8 mouse cellular contexts compared by ENCODE assay signal in the genomic region with DNA sequence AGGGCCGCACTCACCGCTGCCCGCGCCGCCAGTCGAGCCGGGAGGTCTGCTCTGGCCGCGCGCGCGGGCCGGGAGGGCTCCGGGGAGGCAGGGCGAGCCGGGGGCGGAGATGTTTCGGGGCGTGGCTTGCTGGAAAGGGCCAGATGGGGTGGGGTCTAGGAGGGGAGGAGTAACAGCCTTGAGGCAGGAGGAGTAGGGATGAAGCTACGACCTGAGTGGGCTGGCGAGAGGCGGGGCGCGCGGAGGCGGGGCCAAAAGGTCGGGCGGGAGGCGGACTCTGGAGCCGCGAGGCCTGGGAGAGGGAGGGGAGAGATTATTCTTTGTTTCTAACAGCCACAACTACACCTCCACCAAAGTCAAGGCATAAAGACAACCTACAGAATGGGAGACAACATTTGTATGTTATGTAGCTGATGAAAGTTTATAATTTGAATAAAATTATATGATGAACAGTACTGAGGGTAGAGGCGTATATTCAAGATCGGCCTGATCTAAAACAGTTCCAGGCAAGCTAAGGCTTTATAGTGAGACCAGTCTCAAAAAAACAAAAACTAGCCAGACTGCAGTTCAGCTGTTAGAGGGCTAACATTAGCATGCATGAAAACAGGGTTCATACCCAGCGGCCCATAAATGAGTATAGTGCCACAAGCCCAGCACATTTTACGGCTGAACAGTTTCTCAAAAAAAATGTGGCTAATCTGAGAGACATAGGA.
DNase-seq lines count a peak whose midpoint lies in the region; ATAC-seq lines count a peak whose summit lies in the region.

No protein-coding gene starts in this region.

- peak overlapping the region; percentile 73 for H3K4me2 ChIP-seq in intestine, embryonic 15.5 days (replicated peaks)
- peak overlapping the region; percentile 88 for H3K4me2 ChIP-seq in midbrain, embryonic 11.5 days

- WGBS in intestine, embryonic 15.5 days: 7% methylated on average over 35 of the region's 35 CpGs
- WGBS in midbrain, embryonic 11.5 days: 8% methylated on average over 35 of the region's 35 CpGs

- H3K9ac ChIP-seq in intestine, embryonic 15.5 days: peak overlapping the region; percentile 91
- peak overlapping the region; percentile 83 for H3K9ac ChIP-seq in midbrain, embryonic 11.5 days (ENCODE audit: low read length)

- H3K27ac ChIP-seq in intestine, embryonic 15.5 days: peak overlapping the region; percentile 92
- H3K27ac ChIP-seq in midbrain, embryonic 11.5 days (ENCODE audit: low read depth, low read length): peak overlapping the region; percentile 40; the same call in 1 of the 2 replicates

- H3K4me3 ChIP-seq in intestine, embryonic 15.5 days (replicated peaks): peak overlapping the region; percentile 87
- H3K4me3 ChIP-seq in midbrain, embryonic 11.5 days (ENCODE audit: low read depth, low read length): peak overlapping the region; percentile 71

- DNase-seq in adrenal gland, adult 8-10 months: peak; percentile 93
- DNase-seq in embryo, embryonic 11.5 days (ENCODE audit: low read depth, low spot score): peak; percentile 92
- DNase-seq in gastrocnemius, postnatal 36 days: peak; percentile 88 to 93
- DNase-seq in left cerebral cortex, postnatal 4 days: peak; percentile 93
- DNase-seq in midbrain, embryonic 11.5 days (ENCODE audit: low spot score, missing footprints): peak; percentile 99
- peak; percentile 71 for DNase-seq in right cerebral cortex, postnatal 4 days
- DNase-seq in yolk sac, embryonic 10.5 days (ENCODE audit: low spot score): peak; percentile 99

- intact Hi-C loops in gastrocnemius, postnatal 36 days (cut with DNase I): no loop called here
- intact Hi-C loops in left cerebral cortex, postnatal 4 days (cut with DNase I): no loop called here

- no peaks in the 10 kb centered on the region for H3K36me3 ChIP-seq in intestine, embryonic 15.5 days
- 0 out of 2 replicates have a peak, but pooled peaks cover 2% of the 10 kb centered on the region for H3K36me3 ChIP-seq in midbrain, embryonic 11.5 days (ENCODE audit: control insufficient read depth, insufficient read depth, low read length)

- no peaks in the 10 kb centered on the region for H3K27me3 ChIP-seq in intestine, embryonic 15.5 days (replicated peaks)
- no peaks in the 10 kb centered on the region for H3K27me3 ChIP-seq in midbrain, embryonic 11.5 days (ENCODE audit: control insufficient read depth, insufficient read depth, low read length)

- peaks cover 18% of the 10 kb centered on the region for H3K4me1 ChIP-seq in intestine, embryonic 15.5 days (replicated peaks)
- H3K4me1 ChIP-seq in midbrain, embryonic 11.5 days (ENCODE audit: control insufficient read depth, insufficient read depth, low read length): 0 out of 2 replicates have a peak, but pooled peaks cover 2% of the 10 kb centered on the region

- no peaks in the 10 kb centered on the region for H3K9me3 ChIP-seq in intestine, embryonic 15.5 days
- H3K9me3 ChIP-seq in midbrain, embryonic 11.5 days (ENCODE audit: control insufficient read depth, low read length): peaks cover 9% of the 10 kb centered on the region; the same call in 1 of the 2 replicates

- ATAC-seq in intestine, embryonic 15.5 days: peak; percentile 97
- peak; percentile 95 for ATAC-seq in midbrain, embryonic 11.5 days (ENCODE audit: low FRiP score)

Comparison
In these comparisons a context has a peak if more than half of its experiments do, and no peak if none do; other contexts are left out.
1. Peak in every context shown above with its lines: DNase-seq, ATAC-seq, H3K4me3 ChIP-seq and H3K27ac ChIP-seq.